Mouse (Mus musculus) bone marrow macrophage, adult 2 months (primary cell): Measurements from ENCODE around the gene Raly. TPM values are rescaled to one million over a fixed set of nuclear protein-coding genes. Genes with fewer than 3 reads are reported as not detected.

Experiments used
- H3K27ac ChIP-seq: 2 replicates; pipeline ENCODE4 v1.5.1; 2012; ENCODE audit warnings: low read depth, low read length; ENCODE audit not compliant: insufficient read depth
- H3K4me1 ChIP-seq: 2 replicates; pipeline ENCODE4 v1.6.1; 2012; ENCODE audit warnings: low read length; ENCODE audit not compliant: control insufficient read depth, insufficient read depth
- H3K4me3 ChIP-seq: 2 replicates; pipeline ENCODE4 v1.5.1; 2012; ENCODE audit warnings: mild to moderate bottlenecking, low read length, moderate library complexity; ENCODE audit not compliant: insufficient read depth
- CTCF ChIP-seq: IDR thresholded peaks from 2 replicates; pipeline ENCODE4 v1.5.1; 2012; ENCODE audit warnings: low read depth, mild to moderate bottlenecking, low read length, moderate library complexity
- POLR2A ChIP-seq: IDR thresholded peaks from 2 replicates; pipeline ENCODE4 v1.6.1; 2012; ENCODE audit warnings: mild to moderate bottlenecking, low read depth, low read length, borderline replicate concordance
- polyA plus RNA-seq: library from polyadenylated mRNA; stranded (reverse); fragments of >200 nt; gene quantifications from 2 replicates; pipeline ENCODE4 v1.2.4, GENCODE M21; 2012; ENCODE audit not compliant: missing spikeins, insufficient read depth, insufficient read length

The Raly gene
- polyA plus RNA-seq, 1 experiment, result 129 TPM

DNA sequence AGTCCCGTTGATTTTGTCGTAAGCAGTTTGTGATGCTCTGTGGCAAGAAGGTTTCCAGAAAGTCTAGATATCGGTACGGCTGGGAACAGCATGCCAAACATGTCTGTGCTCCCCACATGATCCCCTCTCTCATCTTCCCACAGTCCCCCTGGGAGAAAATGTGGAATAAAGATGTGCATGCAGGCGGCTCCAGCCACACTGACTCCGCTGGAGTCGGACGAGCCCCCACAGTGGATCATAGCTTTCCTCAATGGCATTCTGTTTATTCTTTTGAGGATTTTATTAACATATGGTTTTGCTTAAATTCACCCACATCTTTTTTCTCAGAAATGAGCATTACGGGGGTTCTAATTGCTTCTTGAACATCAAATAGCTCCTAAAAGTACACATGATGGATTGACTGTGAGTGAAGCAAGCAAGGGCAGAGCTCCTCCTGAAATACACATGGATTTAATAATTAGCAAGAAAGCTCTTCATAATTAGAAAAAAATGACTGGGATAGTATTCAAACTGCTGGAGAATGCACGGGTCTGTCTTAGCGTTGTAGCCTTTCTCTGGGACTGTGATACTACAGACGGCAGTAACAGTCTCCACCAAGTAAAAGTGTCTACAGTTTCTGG is 125.1 kb downstream of the Raly start:
- TF ChIP-seq CTCF (no peak), POLR2A (no peak)
- Histone ChIP-seq H3K27ac (no peak overlapping the region), H3K4me3 (no peak overlapping the region), H3K4me1 (no peaks in the 10 kb centered on the region)

DNA sequence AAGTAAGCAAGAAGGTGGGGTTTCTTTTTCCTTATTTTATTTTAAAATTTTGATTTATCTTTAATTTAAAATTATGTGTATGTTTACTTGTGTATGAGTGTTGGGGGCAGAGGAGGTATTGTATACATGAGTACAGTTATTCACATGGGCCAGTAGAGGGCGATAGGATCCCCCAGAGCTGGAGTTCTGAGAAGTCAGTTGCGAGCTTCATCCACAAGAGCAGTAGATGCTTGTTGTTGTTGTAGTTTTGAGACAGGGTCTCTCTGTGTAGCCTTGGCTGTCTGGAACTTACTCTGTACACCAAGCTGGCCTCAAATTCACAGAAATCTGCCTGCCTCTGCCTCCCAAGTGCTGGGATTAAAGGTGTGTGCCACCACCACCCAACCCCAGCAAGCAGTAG is 125.7 kb downstream of the Raly start:
- no peak overlapping the region for H3K4me3 ChIP-seq
- TF ChIP-seq POLR2A (no peak), CTCF (peak; percentile 20; the same call in 1 of the 2 replicates)
- no peaks in the 10 kb centered on the region for H3K4me1 ChIP-seq
- H3K27ac ChIP-seq, result no peak overlapping the region

Other genes with a start within 250 kb of the Raly start
- 1.1 TPM in 1 of 2 replicates, not detected in the other for gene 1700003F12Rik, start 244.0 kb upstream of the Raly start, polyA plus RNA-seq
- not detected in 2 replicates for gene Actl10, start 239.3 kb upstream of the Raly start, polyA plus RNA-seq
- 0.95 TPM in 1 of 2 replicates, not detected in the other for gene Necab3, start 232.2 kb upstream of the Raly start, polyA plus RNA-seq
- 25.5 and 29.2 TPM in 2 replicates for gene E2f1, start 221.2 kb upstream of the Raly start, polyA plus RNA-seq
- 22.6 and 22.8 TPM in 2 replicates for gene Pxmp4, start 187.4 kb upstream of the Raly start, polyA plus RNA-seq
- 1.4 and 2.4 TPM in 2 replicates for gene Zfp341, start 177.8 kb upstream of the Raly start, polyA plus RNA-seq
- gene 4930519P11Rik, start 177.7 kb upstream of the Raly start, polyA plus RNA-seq, result not detected in 2 replicates
- gene Chmp4b, start 139.4 kb upstream of the Raly start, polyA plus RNA-seq, result 217 and 221 TPM in 2 replicates
- gene Gm14214, start 21.1 kb upstream of the Raly start, polyA plus RNA-seq, result not detected in 2 replicates
- not detected in 2 replicates for gene a, start 306 bp downstream of the Raly start, polyA plus RNA-seq
- gene Eif2s2, start 101.8 kb downstream of the Raly start, polyA plus RNA-seq, result 53.3 and 55.4 TPM in 2 replicates
- not detected in 2 replicates for gene Gm14226, start 227.2 kb downstream of the Raly start, polyA plus RNA-seq